9 mouse cellular contexts compared by ENCODE assay signal in genomic region chr4:130246132-130246531, GRCm38 (mm10). TPM values are rescaled to one million over a fixed set of nuclear protein-coding genes. Genes with fewer than 3 reads are reported as not detected.
DNase-seq lines count a peak whose midpoint lies in the region; ATAC-seq lines count a peak whose summit lies in the region.
"Had no signal": no experiment of that assay in that cellular context is flagged by ENCODE, and none has a peak within 500 bp of the region (broad histone marks: within the 10 kb centered on the region; RNA-seq: fewer than 3 reads in every experiment).

No protein-coding gene starts in this region.

- DNase-seq in heart, adult 11 months, result peak; percentile 83
- DNase-seq in adrenal gland, postnatal 14 days, result peak; percentile 88
- peak; percentile 73 for DNase-seq in embryo, embryonic 11.5 days (ENCODE audit: low read depth, low spot score)
- peak; percentile 15 for DNase-seq in heart, postnatal 25 days (ENCODE audit: low spot score)
- DNase-seq in left cerebral cortex, adult 18-20 months (ENCODE audit: low spot score in 2 of 2), result peak; percentile 73 to 82
- peak; percentile 70 for DNase-seq in splenic B cell, adult 2 months (ENCODE audit: low read depth, low spot score)

- no peaks in the 10 kb centered on the region; the same call in 1 of the 2 replicates for H3K27me3 ChIP-seq in heart, embryonic 11.5 days (ENCODE audit: control insufficient read depth, insufficient read depth, low read length)
- no peaks in the 10 kb centered on the region for H3K27me3 ChIP-seq in midbrain, embryonic 13.5 days
- no peaks in the 10 kb centered on the region for H3K27me3 ChIP-seq in splenic B cell, adult 2 months (ENCODE audit: control insufficient read depth, insufficient read depth, low read length, poor library complexity, severe bottlenecking)

- H3K9me3 ChIP-seq in heart, embryonic 11.5 days (replicated peaks; ENCODE audit: control insufficient read depth, low read length), result no peaks in the 10 kb centered on the region
- no peaks in the 10 kb centered on the region for H3K9me3 ChIP-seq in midbrain, embryonic 13.5 days

- H3K4me2 ChIP-seq in heart, embryonic 11.5 days, result no peak overlapping the region
- H3K4me2 ChIP-seq in midbrain, embryonic 13.5 days (replicated peaks), result no peak overlapping the region

- no peak overlapping the region for H3K27ac ChIP-seq in heart, embryonic 11.5 days (ENCODE audit: low read depth, low read length)
- no peak overlapping the region for H3K27ac ChIP-seq in midbrain, embryonic 13.5 days

- no peaks in the 10 kb centered on the region for H3K4me1 ChIP-seq in heart, embryonic 11.5 days (ENCODE audit: control insufficient read depth, insufficient read depth, low read length)
- H3K4me1 ChIP-seq in midbrain, embryonic 13.5 days (replicated peaks), result no peaks in the 10 kb centered on the region

- ATAC-seq in heart, embryonic 11.5 days (replicated peaks; ENCODE audit: insufficient number of reproducible peaks, low FRiP score, low TSS enrichment), result no peak
- ATAC-seq in midbrain, embryonic 13.5 days, result peak; percentile 53; the same call in 1 of the 2 replicates

- H3K4me3 ChIP-seq in heart, embryonic 11.5 days (ENCODE audit: low read depth, low read length), result no peak overlapping the region
- H3K4me3 ChIP-seq in midbrain, embryonic 13.5 days (replicated peaks), result no peak overlapping the region
- H3K4me3 ChIP-seq: myocyte had no signal

- under 1% methylated on average over 6 of the region's 6 CpGs for WGBS in heart, embryonic 11.5 days (ENCODE audit: insufficient replicate concordance)
- under 1% methylated on average over 6 of the region's 6 CpGs for WGBS in midbrain, embryonic 13.5 days

- intact Hi-C loops in heart, postnatal 25 days (cut with DNase I), result loop anchor here (1.0 to 5.0 kb wide), 2 partner anchors 47 to 109 kb away; partner anchors contain the start of gene Hcrtr1

- H3K9ac ChIP-seq in heart, embryonic 11.5 days (ENCODE audit: low read depth, low read length), result no peak overlapping the region
- H3K9ac ChIP-seq in midbrain, embryonic 13.5 days (replicated peaks), result no peak overlapping the region

- H3K36me3 ChIP-seq in heart, embryonic 11.5 days (ENCODE audit: control insufficient read depth, insufficient read depth, low read length), result no peaks in the 10 kb centered on the region
- H3K36me3 ChIP-seq in midbrain, embryonic 13.5 days, result peaks cover 13% of the 10 kb centered on the region
- H3K36me3 ChIP-seq in splenic B cell, adult 2 months (ENCODE audit: control insufficient read depth, insufficient read depth, low read length, poor library complexity, severe bottlenecking), result no peaks in the 10 kb centered on the region

RNA-seq across cellular contexts. Expression of gene Gm853, which starts 23.9 kb away (rescaled TPM):
- polyA plus RNA-seq in heart, embryonic 11.5 days (2014; fragmentation: Nextera tagmentation; extraction: Ambion mirVana), result not detected in 2 replicates
- total RNA-seq in adrenal gland, postnatal 14 days (2021), result not detected in 2 replicates
- not detected for total RNA-seq in heart, postnatal 25 days (2021)
- not detected for total RNA-seq in left cerebral cortex, adult 18-20 months (2021)
- polyA plus RNA-seq in midbrain, embryonic 13.5 days (2015; fragmentation: Nextera tagmentation; extraction: Ambion mirVana), result 0.24 TPM in 1 of 2 replicates, not detected in the other
- polyA plus RNA-seq: myocyte had no signal

RNA-seq across cellular contexts. Expression of gene Serinc2, which starts 32.9 kb away (rescaled TPM):
- polyA plus RNA-seq in heart, embryonic 11.5 days (2014; fragmentation: Nextera tagmentation; extraction: Ambion mirVana), result 10.8 and 11.6 TPM in 2 replicates
- total RNA-seq in adrenal gland, postnatal 14 days (2021), result 0.98 and 2.2 TPM in 2 replicates
- total RNA-seq in heart, postnatal 25 days (2021), result 1 to 10 TPM; 2.2 to 3.0 TPM
- 10 to 100 TPM; 11.5 to 12.8 TPM for total RNA-seq in left cerebral cortex, adult 18-20 months (2021)
- polyA plus RNA-seq in midbrain, embryonic 13.5 days (2015; fragmentation: Nextera tagmentation; extraction: Ambion mirVana), result 67.2 and 70.8 TPM in 2 replicates

Comparison
In these comparisons a context has a peak if more than half of its experiments do, and no peak if none do; other contexts are left out.
1. DNase-seq: peak in every context shown above with its lines; median percentile 88 in adrenal gland, postnatal 14 days; 83 in heart, adult 11 months; 78 in left cerebral cortex, adult 18-20 months; 73 in embryo, embryonic 11.5 days; 70 in splenic B cell, adult 2 months; 15 in heart, postnatal 25 days.